Mouse (Mus musculus) intestine, postnatal 0 days (tissue): ENCODE measurements around the gene Calml4. TPM values are rescaled to one million over a fixed set of nuclear protein-coding genes. Genes with fewer than 3 reads are reported as not detected.

Source experiments
- ATAC-seq: fragments of 200-750 bp; cut with Nextera tagmentation; 2 replicates; pipeline ENCODE4 v1.8.0; 2017; ENCODE audit warnings: mild to moderate bottlenecking, moderate TSS enrichment, moderate library complexity
- H3K27ac ChIP-seq: fragments of 300-500 bp; sonication (generic); 2 replicates; pipeline ENCODE4 v1.5.1; 2014; ENCODE audit warnings: mild to moderate bottlenecking, low read depth, low read length, moderate library complexity
- H3K27me3 ChIP-seq: fragments of 300-500 bp; sonication (generic); replicated peaks from 2 replicates; pipeline ENCODE4 v1.6.1; 2014; ENCODE audit warnings: low read length, mixed read lengths; ENCODE audit not compliant: control insufficient read depth, insufficient read depth
- H3K36me3 ChIP-seq: fragments of 300-500 bp; sonication (generic); 2 replicates; pipeline ENCODE4 v1.6.1; 2014; ENCODE audit warnings: mild to moderate bottlenecking, moderate library complexity; ENCODE audit not compliant: control insufficient read depth, insufficient read depth
- H3K4me1 ChIP-seq: fragments of 300-500 bp; sonication (generic); replicated peaks from 2 replicates; pipeline ENCODE4 v1.6.1; 2014; ENCODE audit warnings: antibody characterized with exemption, low read length, mixed read lengths; ENCODE audit not compliant: control insufficient read depth, insufficient read depth
- H3K4me2 ChIP-seq: fragments of 300-500 bp; sonication (generic); replicated peaks from 2 replicates; pipeline ENCODE4 v1.6.1; 2014; ENCODE audit warnings: low read depth, mild to moderate bottlenecking, moderate library complexity
- H3K4me3 ChIP-seq: fragments of 300-500 bp; sonication (generic); 2 replicates; pipeline ENCODE4 v1.5.1; 2014; ENCODE audit warnings: low read depth, low read length
- H3K9ac ChIP-seq: fragments of 300-500 bp; sonication (generic); 2 replicates; pipeline ENCODE4 v1.6.1; 2014; ENCODE audit warnings: mild to moderate bottlenecking, low read depth, low read length
- H3K9me3 ChIP-seq: fragments of 300-500 bp; sonication (generic); 2 replicates; pipeline ENCODE4 v1.6.1; 2016; ENCODE audit warnings: mixed run types; ENCODE audit not compliant: control insufficient read depth
- CTCF ChIP-seq: sonication (generic); IDR thresholded peaks from 2 replicates; pipeline ENCODE4 v1.5.1; 2016; ENCODE audit warnings: low read depth, mild to moderate bottlenecking, control low read depth, antibody characterized with exemption, moderate library complexity
- WGBS: fragments of 180-500 bp; shearing (Covaris S2); extraction: QIAGEN DNeasy Blood & Tissue Kit; methylation state at CpG from one replicate; pipeline ENCODE4 v1.1.7; 2014; 5-methylcytosine and 5-hydroxymethylcytosine counted together
- polyA plus RNA-seq: library from polyadenylated mRNA; unstranded; fragments of >200 nt; fragmentation: Nextera tagmentation; extraction: Ambion mirVana; gene quantifications from 2 replicates; pipeline ENCODE4 v1.2.1, GENCODE M21; 2015

The Calml4 gene
- polyA plus RNA-seq, 1 experiment from 2014 or later = 597 TPM

DNA sequence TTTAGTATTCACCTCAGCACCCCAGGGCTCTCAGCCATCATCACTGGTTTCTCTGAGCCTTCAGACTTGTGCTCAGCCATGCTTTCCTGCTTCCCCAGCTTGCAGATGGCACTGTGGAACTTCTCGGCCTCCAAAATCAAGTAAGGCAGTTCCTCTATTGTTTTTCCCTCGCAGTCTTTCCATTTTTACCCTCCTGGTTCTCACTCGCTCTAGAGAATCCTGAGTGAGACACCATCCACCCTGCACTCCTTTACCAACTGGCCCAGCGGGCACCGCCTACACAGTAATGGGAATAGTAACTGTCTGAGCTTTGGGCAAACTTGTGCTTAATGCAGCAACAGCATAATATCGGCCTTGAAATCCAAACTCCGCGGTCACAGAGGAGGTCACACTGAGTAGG, 47.2 kb downstream of the Calml4 start:
- Histone ChIP-seq H3K4me1 (no peaks in the 10 kb centered on the region), H3K4me2 (no peak overlapping the region), H3K27ac (no peak overlapping the region), H3K9ac (no peak overlapping the region), H3K4me3 (no peak overlapping the region), H3K36me3 (peaks cover 33% of the 10 kb centered on the region), H3K9me3 (no peaks in the 10 kb centered on the region), H3K27me3 (no peaks in the 10 kb centered on the region)
- no peak for TF ChIP-seq CTCF
- ATAC-seq = no peak
- WGBS = 96% methylated on average over 8 of the region's 8 CpGs

DNA sequence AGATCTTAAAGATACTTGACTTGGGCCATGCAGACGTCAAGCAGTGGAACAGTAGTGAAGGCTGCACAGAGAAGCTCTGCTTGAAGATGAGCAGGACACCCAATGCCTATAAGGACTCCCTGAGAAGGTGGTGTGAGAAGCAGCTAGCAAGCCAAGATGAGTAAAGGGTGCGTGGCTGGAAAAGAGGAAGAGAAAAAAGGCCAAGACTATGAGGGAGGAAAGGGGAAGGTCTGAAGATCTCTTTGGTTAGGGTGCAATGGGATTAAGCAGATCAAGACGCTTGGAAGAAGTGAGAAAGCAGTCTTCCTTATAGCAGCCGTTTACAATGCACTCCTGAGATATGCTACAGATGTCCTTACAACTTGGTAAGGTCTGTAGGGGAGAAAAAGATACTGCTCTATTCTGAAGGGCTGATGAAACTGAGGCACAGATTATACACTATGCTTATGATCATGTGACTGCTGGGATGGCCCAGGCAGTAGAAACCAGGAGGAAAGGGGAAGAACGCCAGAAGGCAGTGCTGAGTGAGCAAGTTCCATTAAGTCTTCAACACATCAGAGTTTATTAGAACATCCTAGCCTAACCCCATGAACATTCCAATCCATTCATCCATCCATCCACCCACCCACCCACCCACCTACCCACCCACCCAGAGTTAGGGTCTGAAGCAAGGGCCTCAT, 55.6 kb downstream of the Calml4 start:
- no peak for TF ChIP-seq CTCF
- WGBS = 82% methylated on average over 5 of the region's 5 CpGs
- no peaks in the 10 kb centered on the region for H3K27me3 ChIP-seq
- H3K9me3 ChIP-seq = no peaks in the 10 kb centered on the region
- H3K27ac ChIP-seq = no peak overlapping the region
- H3K4me1 ChIP-seq = no peaks in the 10 kb centered on the region
- ATAC-seq = no peak
- H3K4me2 ChIP-seq = no peak overlapping the region
- no peak overlapping the region for H3K4me3 ChIP-seq
- no peak overlapping the region for H3K9ac ChIP-seq
- H3K36me3 ChIP-seq = peaks cover 36% of the 10 kb centered on the region

DNA sequence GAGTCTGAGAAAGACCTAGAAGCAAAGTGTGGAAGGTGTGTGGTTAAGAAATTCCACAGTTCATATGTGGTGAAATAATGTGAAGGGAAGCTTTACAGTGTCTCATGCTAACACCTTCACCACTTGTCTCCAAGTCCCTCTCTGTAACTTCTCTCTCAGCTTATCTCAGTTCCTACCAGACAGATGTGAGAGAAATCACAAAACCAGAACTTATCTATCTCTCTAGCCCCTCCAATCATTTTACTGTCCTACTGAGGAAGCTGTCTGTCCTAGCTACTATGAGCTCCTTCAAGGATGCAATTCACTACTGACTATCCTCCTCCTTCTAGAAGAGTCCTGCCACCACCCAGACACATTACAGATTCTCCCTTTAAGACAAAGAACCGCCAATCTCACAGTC, 59.2 kb downstream of the Calml4 start:
- 95% methylated on average over 1 of the region's 1 CpGs for WGBS

GRCm38 (mm10) chr9:62920877-62921276, 63.0 kb downstream of the Calml4 start:
- Histone ChIP-seq H3K4me3 (no peak overlapping the region), H3K27ac (no peak overlapping the region), H3K4me1 (no peaks in the 10 kb centered on the region), H3K9me3 (no peaks in the 10 kb centered on the region), H3K27me3 (no peaks in the 10 kb centered on the region), H3K36me3 (peaks cover 21% of the 10 kb centered on the region), H3K4me2 (no peak overlapping the region), H3K9ac (no peak overlapping the region)
- no peak for ATAC-seq
- 71% methylated on average over 2 of the region's 2 CpGs for WGBS
- no peak for TF ChIP-seq CTCF

More for the DNA sequence above, 59.2 kb downstream of the Calml4 start:
- Histone ChIP-seq H3K4me3 (no peak overlapping the region), H3K4me1 (no peaks in the 10 kb centered on the region), H3K9me3 (no peaks in the 10 kb centered on the region), H3K9ac (no peak overlapping the region), H3K4me2 (no peak overlapping the region), H3K36me3 (peaks cover 27% of the 10 kb centered on the region), H3K27ac (no peak overlapping the region), H3K27me3 (no peaks in the 10 kb centered on the region)
- no peak for TF ChIP-seq CTCF
- no peak for ATAC-seq

GRCm38 (mm10) chr9:62924886-62925610, 67.2 kb downstream of the Calml4 start:
- no peak overlapping the region for H3K4me3 ChIP-seq
- no peak for TF ChIP-seq CTCF
- H3K36me3 ChIP-seq = peaks cover 5% of the 10 kb centered on the region
- 77% methylated on average over 2 of the region's 2 CpGs for WGBS
- no peaks in the 10 kb centered on the region for H3K27me3 ChIP-seq
- no peak overlapping the region for H3K27ac ChIP-seq
- H3K9ac ChIP-seq = no peak overlapping the region
- H3K4me1 ChIP-seq = no peaks in the 10 kb centered on the region
- no peaks in the 10 kb centered on the region for H3K9me3 ChIP-seq
- no peak overlapping the region for H3K4me2 ChIP-seq
- ATAC-seq = no peak

Other genes starting within 250 kb of the Calml4 start
- gene Itga11, start 180.3 kb upstream of the Calml4 start, polyA plus RNA-seq = 0.46 TPM in 2 replicates
- gene Fem1b, start 46.1 kb upstream of the Calml4 start, polyA plus RNA-seq = 8.9 and 9.2 TPM in 2 replicates
- gene Cln6, start 19.3 kb upstream of the Calml4 start, polyA plus RNA-seq = 60.3 and 63.3 TPM in 2 replicates
- 22.0 and 22.7 TPM in 2 replicates for gene Pias1, start 129.8 kb downstream of the Calml4 start, polyA plus RNA-seq